7 mouse cellular contexts compared by ENCODE assay signal in genomic region chrX:42033111-42033693, GRCm38 (mm10). TPM values are rescaled to one million over a fixed set of nuclear protein-coding genes. Genes with fewer than 3 reads are reported as not detected.
DNase-seq lines count a peak whose midpoint lies in the region; ATAC-seq and TF ChIP-seq lines count a peak whose summit lies in the region.

No protein-coding gene starts in this region.

- H3K9ac ChIP-seq in hindbrain, postnatal 0 days (replicated peaks; ENCODE audit: low read length), result no peak overlapping the region

- no peaks in the 10 kb centered on the region for H3K27me3 ChIP-seq in hindbrain, postnatal 0 days (ENCODE audit: insufficient read depth, low read length)

- TF ChIP-seq CTCF in hindbrain, postnatal 0 days (IDR thresholded peaks at IDR 0.05; ENCODE audit: low read depth), result peak; percentile 80

- H3K36me3 ChIP-seq in hindbrain, postnatal 0 days (ENCODE audit: insufficient read depth, low read length), result no peaks in the 10 kb centered on the region

- no peak overlapping the region for H3K4me2 ChIP-seq in hindbrain, postnatal 0 days (ENCODE audit: low read depth, low read length)

- WGBS in hindbrain, postnatal 0 days, result 50% methylated on average over 8 of the region's 8 CpGs

- H3K4me3 ChIP-seq in hindbrain, postnatal 0 days (ENCODE audit: low read length), result no peak overlapping the region

- H3K4me1 ChIP-seq in hindbrain, postnatal 0 days (ENCODE audit: insufficient read depth, low read length), result no peaks in the 10 kb centered on the region

- ATAC-seq in hindbrain, postnatal 0 days, result 0 out of 2 replicates have a peak, but pooled peaks have one; percentile 55
- ATAC-seq in megakaryocyte progenitor cell, adult 5-6 weeks (replicated peaks; ENCODE audit: poor library complexity), result peak; percentile 99

- H3K9me3 ChIP-seq in hindbrain, postnatal 0 days (ENCODE audit: low read length), result no peaks in the 10 kb centered on the region

- no peak overlapping the region for H3K27ac ChIP-seq in hindbrain, postnatal 0 days

- DNase-seq in T-cell, adult 2 months (ENCODE audit: low spot score), result peak; percentile 63
- peak; percentile 82 to 83 for DNase-seq in cerebellum, postnatal 10 days
- peak; percentile 43 to 54 for DNase-seq in frontal cortex, postnatal 25 days (ENCODE audit: low spot score in 2 of 2)
- DNase-seq in hindbrain, postnatal 0 days (ENCODE audit: low spot score), result peak; percentile 67
- DNase-seq in left cerebral cortex, adult 9 months (ENCODE audit: low spot score in 2 of 2), result peak; percentile 7 to 76
- peak; percentile 43 for DNase-seq in skeletal muscle tissue, adult 2 months (ENCODE audit: low read depth, low spot score)

RNA-seq across cellular contexts. Expression of gene Xiap, which starts 26.3 kb away (rescaled TPM):
- 26.6 and 27.9 TPM in 2 replicates for total RNA-seq in hindbrain, postnatal 0 days (2014; rRNA removed)
- 9.8 and 10.3 TPM in 2 replicates for polyA plus RNA-seq in hindbrain, postnatal 0 days (2015; fragmentation: Nextera tagmentation; extraction: Ambion mirVana)
- total RNA-seq in megakaryocyte progenitor cell, adult 5-6 weeks (2015), result 39.2 and 41.5 TPM in 2 replicates
- 27.4 and 32.8 TPM in 2 replicates for total RNA-seq in megakaryocyte progenitor cell, adult 5-6 weeks (2017)
